Mouse (Mus musculus) ES-Bruce4 (cell line): Measurements from ENCODE around the gene Stub1. TPM values are rescaled to one million over a fixed set of nuclear protein-coding genes. Genes with fewer than 3 reads are reported as not detected.
A peak's percentile ranks its signal among the peaks of the same experiment; 100 is the strongest.

ENCODE experiments used
- H3K27ac ChIP-seq: 2 replicates; pipeline ENCODE4 v1.5.1; 2012; ENCODE audit warnings: low read length, inconsistent platforms; ENCODE audit not compliant: insufficient read depth
- H3K27me3 ChIP-seq: 2 replicates; pipeline ENCODE4 v1.6.1; 2012; ENCODE audit warnings: mild to moderate bottlenecking, low read length, inconsistent platforms; ENCODE audit not compliant: control insufficient read depth, poor library complexity, insufficient read depth, severe bottlenecking
- H3K36me3 ChIP-seq: 2 replicates; pipeline ENCODE4 v1.6.1; 2012; ENCODE audit warnings: inconsistent platforms, mild to moderate bottlenecking, low read length, moderate library complexity; ENCODE audit not compliant: control insufficient read depth, poor library complexity, insufficient read depth, severe bottlenecking
- H3K4me1 ChIP-seq: one replicate; pipeline ENCODE4 v1.8.1; 2011; ENCODE audit warnings: low read length; ENCODE audit not compliant: control insufficient read depth, insufficient read depth
- H3K4me3 ChIP-seq: 2 replicates; pipeline ENCODE4 v1.5.1; 2011; ENCODE audit warnings: low read depth, mild to moderate bottlenecking, low read length
- H3K9ac ChIP-seq: 2 replicates; pipeline ENCODE4 v1.6.1; 2012; ENCODE audit warnings: low read depth, mild to moderate bottlenecking, inconsistent platforms; ENCODE audit not compliant: poor library complexity, severe bottlenecking
- H3K9me3 ChIP-seq: replicated peaks from 2 replicates; pipeline ENCODE4 v1.6.1; 2012; ENCODE audit warnings: mild to moderate bottlenecking, low read length, inconsistent platforms; ENCODE audit not compliant: control insufficient read depth, poor library complexity, insufficient read depth, severe bottlenecking
- CTCF ChIP-seq: IDR thresholded peaks from one replicate; pipeline ENCODE4 v1.8.1; 2011; ENCODE audit warnings: low read depth, low read length
- EP300 ChIP-seq: IDR thresholded peaks from 2 replicates; pipeline ENCODE4 v1.6.1; 2011; ENCODE audit warnings: low read depth, low read length; ENCODE audit not compliant: insufficient read depth
- POLR2A ChIP-seq: IDR thresholded peaks from one replicate; pipeline ENCODE4 v1.8.1; 2011; ENCODE audit warnings: low read length; ENCODE audit not compliant: insufficient read depth
- polyA plus RNA-seq: library from polyadenylated mRNA; stranded (reverse); fragments of >200 nt; gene quantifications from 2 replicates; pipeline ENCODE4 v1.2.4, GENCODE M21; 2011; ENCODE audit warnings: low read depth; ENCODE audit not compliant: missing spikeins, insufficient read depth, insufficient read length

Gene Stub1
- polyA plus RNA-seq, 1 experiment = 97.8 TPM

GRCm38 (mm10) chr17:25828223-25828594 is 5.0 kb downstream of the Stub1 start:
- TF ChIP-seq CTCF (no peak), EP300 (no peak), POLR2A (no peak)
- no peak overlapping the region for H3K9ac ChIP-seq
- H3K27ac ChIP-seq = no peak overlapping the region
- H3K4me3 ChIP-seq = 0 out of 2 replicates have a peak overlapping the region, but pooled peaks have one; percentile 81
- no peaks in the 10 kb centered on the region for H3K27me3 ChIP-seq
- no peaks in the 10 kb centered on the region for H3K9me3 ChIP-seq
- H3K4me1 ChIP-seq = no peaks in the 10 kb centered on the region
- H3K36me3 ChIP-seq = peaks cover 16% of the 10 kb centered on the region

- Histone ChIP-seq H3K4me3 (no peak overlapping the region), H3K9me3 (no peaks in the 10 kb centered on the region), H3K27ac (no peak overlapping the region), H3K36me3 (peaks cover 16% of the 10 kb centered on the region), H3K9ac (no peak overlapping the region), H3K27me3 (no peaks in the 10 kb centered on the region), H3K4me1 (no peaks in the 10 kb centered on the region)
- no peak for TF ChIP-seq EP300
- no peak for TF ChIP-seq POLR2A
- no peak for TF ChIP-seq CTCF
These were observed 5.5 kb downstream of the Stub1 start for GRCm38 (mm10) chr17:25827546-25828222.

- Histone ChIP-seq H3K4me3 (no peak overlapping the region), H3K9ac (no peak overlapping the region), H3K9me3 (no peaks in the 10 kb centered on the region), H3K27me3 (no peaks in the 10 kb centered on the region), H3K27ac (no peak overlapping the region), H3K4me1 (no peaks in the 10 kb centered on the region), H3K36me3 (peaks cover 16% of the 10 kb centered on the region)
- TF ChIP-seq POLR2A (no peak), CTCF (no peak), EP300 (no peak)
These were observed 6.2 kb downstream of the Stub1 start for GRCm38 (mm10) chr17:25827011-25827410.

GRCm38 (mm10) chr17:25825984-25826570 is 7.1 kb downstream of the Stub1 start:
- Histone ChIP-seq H3K4me3 (no peak overlapping the region), H3K27ac (no peak overlapping the region), H3K9me3 (no peaks in the 10 kb centered on the region), H3K9ac (no peak overlapping the region), H3K27me3 (no peaks in the 10 kb centered on the region), H3K36me3 (peaks cover 11% of the 10 kb centered on the region), H3K4me1 (no peaks in the 10 kb centered on the region)
- TF ChIP-seq POLR2A = no peak
- TF ChIP-seq EP300 = no peak
- TF ChIP-seq CTCF = no peak

GRCm38 (mm10) chr17:25825311-25825710 is 7.9 kb downstream of the Stub1 start:
- Histone ChIP-seq H3K27me3 (no peaks in the 10 kb centered on the region), H3K9ac (no peak overlapping the region), H3K9me3 (no peaks in the 10 kb centered on the region), H3K4me1 (no peaks in the 10 kb centered on the region), H3K4me3 (no peak overlapping the region), H3K27ac (no peak overlapping the region), H3K36me3 (peaks cover 4% of the 10 kb centered on the region)
- no peak for TF ChIP-seq EP300
- no peak for TF ChIP-seq CTCF

- Histone ChIP-seq H3K36me3 (no peaks in the 10 kb centered on the region; the same call in 1 of the 2 replicates), H3K9ac (0 out of 2 replicates have a peak overlapping the region, but pooled peaks have one; percentile 60), H3K27ac (no peak overlapping the region), H3K9me3 (no peaks in the 10 kb centered on the region), H3K27me3 (no peaks in the 10 kb centered on the region), H3K4me3 (peak overlapping the region; percentile 93), H3K4me1 (no peaks in the 10 kb centered on the region)
- TF ChIP-seq EP300 (no peak), CTCF (no peak), POLR2A (no peak)
These were observed 8.7 kb downstream of the Stub1 start for GRCm38 (mm10) chr17:25824362-25825142.
